Mouse (Mus musculus) hindbrain, postnatal 0 days (tissue): Measurements from ENCODE around the gene Otop2. TPM values are rescaled to one million over a fixed set of nuclear protein-coding genes. Genes with fewer than 3 reads are reported as not detected.

Experiments used
- ATAC-seq: fragments of 200-750 bp; cut with Nextera tagmentation; 2 replicates; pipeline ENCODE4 v1.8.0; 2017; ENCODE audit warnings: mild to moderate bottlenecking, moderate TSS enrichment, moderate library complexity
- DNase-seq: peaks from one replicate; pipeline ENCODE4 v3.0.0-alpha.2; 2015; ENCODE audit warnings: low spot score
- H3K27ac ChIP-seq: fragments of 300-500 bp; sonication (generic); 2 replicates; pipeline ENCODE4 v1.5.1; 2014; ENCODE audit warnings: mild to moderate bottlenecking
- H3K27me3 ChIP-seq: fragments of 300-500 bp; sonication (generic); 2 replicates; pipeline ENCODE4 v1.6.1; 2014; ENCODE audit warnings: low read length, mixed read lengths; ENCODE audit not compliant: insufficient read depth
- H3K36me3 ChIP-seq: fragments of 300-500 bp; sonication (generic); 2 replicates; pipeline ENCODE4 v1.6.1; 2014; ENCODE audit warnings: low read length, mixed read lengths; ENCODE audit not compliant: insufficient read depth
- H3K4me1 ChIP-seq: fragments of 300-500 bp; sonication (generic); 2 replicates; pipeline ENCODE4 v1.6.1; 2014; ENCODE audit warnings: antibody characterized with exemption, low read length, mixed read lengths; ENCODE audit not compliant: insufficient read depth
- H3K4me2 ChIP-seq: fragments of 300-500 bp; sonication (generic); 2 replicates; pipeline ENCODE4 v1.6.1; 2014; ENCODE audit warnings: low read depth, mild to moderate bottlenecking, low read length, moderate library complexity, mixed read lengths
- H3K4me3 ChIP-seq: fragments of 300-500 bp; sonication (generic); 2 replicates; pipeline ENCODE4 v1.5.1; 2014; ENCODE audit warnings: low read length
- H3K9ac ChIP-seq: fragments of 300-500 bp; sonication (generic); replicated peaks from 2 replicates; pipeline ENCODE4 v1.6.1; 2014; ENCODE audit warnings: mild to moderate bottlenecking, low read length, moderate library complexity, mixed read lengths
- H3K9me3 ChIP-seq: fragments of 300-500 bp; sonication (generic); 2 replicates; pipeline ENCODE4 v1.6.1; 2016; ENCODE audit warnings: low read length, mixed read lengths
- CTCF ChIP-seq: IDR thresholded peaks from 2 replicates; pipeline ENCODE4 v1.5.1; 2016; ENCODE audit warnings: antibody characterized with exemption, control low read depth, low read depth
- WGBS: fragments of 180-500 bp; shearing (Covaris S2); extraction: QIAGEN DNeasy Blood & Tissue Kit; methylation state at CpG from one replicate; pipeline ENCODE4 v1.1.7; 2014; 5-methylcytosine and 5-hydroxymethylcytosine counted together
- polyA plus RNA-seq: library from polyadenylated mRNA; unstranded; fragments of >200 nt; fragmentation: Nextera tagmentation; extraction: Ambion mirVana; gene quantifications from 2 replicates; pipeline ENCODE4 v1.2.1, GENCODE M21; 2015
- total RNA-seq: library from RNA; depleted of rRNA; stranded (reverse); fragments of >200 nt; gene quantifications from 2 replicates; pipeline ENCODE4 v1.2.3, GENCODE M21; 2014

Gene Otop2
- total and polyA plus RNA-seq, 2 experiments from 2014 or later, result 0.20 to 0.99 TPM

GRCm38 (mm10) chr11:115265771-115266399 lies 41.1 kb upstream of the Otop2 start:
- no peak for TF ChIP-seq CTCF
- DNase-seq, result no peak
- Histone ChIP-seq H3K9me3 (no peaks in the 10 kb centered on the region), H3K27me3 (peaks cover 55% of the 10 kb centered on the region), H3K27ac (no peak overlapping the region), H3K9ac (no peak overlapping the region), H3K4me2 (peak overlapping the region; percentile 61), H3K36me3 (peaks cover 13% of the 10 kb centered on the region), H3K4me1 (peaks cover 13% of the 10 kb centered on the region), H3K4me3 (peak overlapping the region; percentile 38)
- ATAC-seq, result no peak
- 6% methylated on average over 20 of the region's 20 CpGs for WGBS

- Histone ChIP-seq H3K4me1 (peaks cover 13% of the 10 kb centered on the region), H3K27me3 (peaks cover 55% of the 10 kb centered on the region), H3K36me3 (peaks cover 13% of the 10 kb centered on the region), H3K4me3 (peak overlapping the region; percentile 38), H3K9me3 (no peaks in the 10 kb centered on the region), H3K4me2 (peak overlapping the region; percentile 61), H3K27ac (no peak overlapping the region), H3K9ac (peak overlapping the region; percentile 40; the same call in 1 of the 2 replicates)
- ATAC-seq (no peak), DNase-seq (no peak)
- no peak for TF ChIP-seq CTCF
- WGBS, result 3% methylated on average over 22 of the region's 22 CpGs
These were observed 40.6 kb upstream of the Otop2 start for GRCm38 (mm10) chr11:115266400-115266778.

DNA sequence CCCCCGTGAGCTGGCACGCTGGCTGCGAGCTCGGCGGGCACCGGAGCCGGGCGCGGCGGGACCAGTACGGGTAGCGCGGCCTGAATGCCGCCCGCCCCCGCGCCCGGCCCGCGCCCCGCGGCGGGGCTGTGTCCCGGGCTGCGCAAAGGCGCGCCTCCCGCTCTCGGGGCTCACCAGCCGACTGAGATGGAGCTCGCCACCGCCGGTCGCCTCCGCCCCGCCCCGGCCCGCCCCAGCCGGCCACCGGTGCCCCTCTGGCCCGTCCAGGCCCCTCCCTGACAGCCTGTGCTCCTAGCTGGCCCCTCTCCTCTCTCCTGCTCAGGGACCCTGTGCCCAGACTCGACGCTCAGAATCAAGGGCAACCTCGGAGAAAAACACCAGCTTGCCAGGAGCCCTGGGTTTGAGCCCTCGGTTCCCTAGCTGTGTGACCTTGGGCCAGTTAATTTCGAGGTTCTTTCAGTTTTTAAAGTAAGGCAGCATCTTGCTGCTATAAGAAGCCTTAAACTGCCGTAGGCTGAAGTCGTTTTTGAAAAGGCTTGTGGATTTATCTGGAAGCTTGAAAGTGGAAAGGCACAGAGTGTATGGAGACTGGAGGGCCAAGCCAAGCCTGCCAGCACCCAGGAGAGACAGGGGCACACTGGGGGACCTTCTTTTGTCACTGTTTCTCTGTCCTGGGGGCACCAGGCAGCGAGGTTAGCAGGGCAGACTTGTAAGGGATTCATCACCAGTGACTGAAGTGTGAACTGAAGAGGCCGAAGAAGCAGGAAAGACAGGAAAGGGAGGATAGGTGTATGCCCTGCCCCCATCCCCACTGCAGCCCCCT lies 39.7 kb upstream of the Otop2 start, which contains the start of gene Grin2c:
TSS of gene Grin2c (minus strand) at position 183 of the 823 bp plus-strand sequence.
- ATAC-seq, result no peak
- peak within 1 kb of the TSS; percentile 38 for H3K4me3 ChIP-seq
- no peak for TF ChIP-seq CTCF
- DNase-seq, result no peak
- no peak within 1 kb of the TSS for H3K27ac ChIP-seq
- H3K9ac ChIP-seq, result peak within 1 kb of the TSS; percentile 40
- peaks cover 13% of the 10 kb centered on the region for H3K36me3 ChIP-seq
- peaks cover 13% of the 10 kb centered on the region for H3K4me1 ChIP-seq
- WGBS, result 9% methylated on average over 38 of the region's 50 CpGs
- peaks cover 52% of the 10 kb centered on the region for H3K27me3 ChIP-seq
- H3K4me2 ChIP-seq, result peak within 1 kb of the TSS; percentile 61
- H3K9me3 ChIP-seq, result no peaks in the 10 kb centered on the region

- H3K27me3 ChIP-seq, result peaks cover 50% of the 10 kb centered on the region
- WGBS, result 67% methylated on average over 11 of the region's 11 CpGs
- no peak for ATAC-seq
These were observed 39.0 kb upstream of the Otop2 start for GRCm38 (mm10) chr11:115267958-115268357.

GRCm38 (mm10) chr11:115269330-115270066 lies 37.5 kb upstream of the Otop2 start:
- Histone ChIP-seq H3K9ac (no peak overlapping the region), H3K4me1 (peaks cover 13% of the 10 kb centered on the region), H3K36me3 (peaks cover 13% of the 10 kb centered on the region), H3K9me3 (no peaks in the 10 kb centered on the region), H3K4me3 (no peak overlapping the region), H3K27me3 (peaks cover 45% of the 10 kb centered on the region), H3K27ac (no peak overlapping the region), H3K4me2 (no peak overlapping the region)
- TF ChIP-seq CTCF, result no peak
- 85% methylated on average over 27 of the region's 27 CpGs for WGBS
- DNase-seq (no peak), ATAC-seq (no peak)

More at GRCm38 (mm10) chr11:115267958-115268357, 39.0 kb upstream of the Otop2 start:
- DNase-seq, result no peak
- TF ChIP-seq CTCF, result no peak
- Histone ChIP-seq H3K4me2 (no peak overlapping the region), H3K36me3 (peaks cover 13% of the 10 kb centered on the region), H3K27ac (no peak overlapping the region), H3K9me3 (no peaks in the 10 kb centered on the region), H3K4me3 (no peak overlapping the region), H3K9ac (no peak overlapping the region), H3K4me1 (peaks cover 13% of the 10 kb centered on the region)

- no peak overlapping the region for H3K9ac ChIP-seq
- DNase-seq, result peak; percentile 91
- H3K36me3 ChIP-seq, result peaks cover 13% of the 10 kb centered on the region
- peaks cover 39% of the 10 kb centered on the region for H3K27me3 ChIP-seq
- peak; percentile 47; the same call in 1 of the 2 replicates for ATAC-seq
- WGBS, result 29% methylated on average over 19 of the region's 19 CpGs
- H3K9me3 ChIP-seq, result no peaks in the 10 kb centered on the region
- H3K27ac ChIP-seq, result no peak overlapping the region
- H3K4me2 ChIP-seq, result no peak overlapping the region
- peak; percentile 97 for TF ChIP-seq CTCF
- no peak overlapping the region for H3K4me3 ChIP-seq
- peaks cover 11% of the 10 kb centered on the region; the same call in 1 of the 2 replicates for H3K4me1 ChIP-seq
These were observed 36.7 kb upstream of the Otop2 start for GRCm38 (mm10) chr11:115270148-115270861.
